Mouse (Mus musculus): ENCODE results near the gene Fbln1.

- TF ChIP-seq FLI1 (IDR thresholded peaks at IDR 0.05; ENCODE audit: low read length): no peak
- no peak for TF ChIP-seq GATA1 (IDR thresholded peaks at IDR 0.05; ENCODE audit: borderline replicate concordance, low read length)
Observed at GRCm38 (mm10) chr15:85208332-85208731, 2.6 kb downstream of the Fbln1 start.
